Mouse (Mus musculus) liver, embryonic 14.5 days (tissue): ENCODE measurements at regions not wholly inside any gene's neighbourhood (a gene's known extent, or its start where the extent isn't known, plus 50 kb on each side); places are given as distances from the start of the nearest gene placed in this dataset. TPM values are rescaled to one million over a fixed set of nuclear protein-coding genes. Genes with fewer than 3 reads are reported as not detected.
A peak's percentile ranks its signal among the peaks of the same experiment; 100 is the strongest.

Experiments
- ATAC-seq: fragments of 200-750 bp; cut with Nextera tagmentation; 2 replicates; pipeline ENCODE4 v1.8.0; 2017; ENCODE audit warnings: moderate number of reproducible peaks, mild to moderate bottlenecking, moderate library complexity; ENCODE audit not compliant: insufficient read depth
- DNase-seq, 3 experiments: peaks; one replicate each; pipeline ENCODE4 v3.0.0-alpha.2; 2012 to 2013; ENCODE audit warnings: low read depth in 3 of 3, low spot score in 3 of 3
- H3K27ac ChIP-seq: fragments of 300-500 bp; sonication (generic); 2 replicates; pipeline ENCODE4 v1.5.1; 2014; ENCODE audit warnings: moderate library complexity, mild to moderate bottlenecking, control low read depth, inconsistent platforms
- H3K27me3 ChIP-seq: fragments of 300-500 bp; sonication (generic); 2 replicates; pipeline ENCODE4 v1.6.1; 2014; ENCODE audit warnings: mild to moderate bottlenecking, low read length, moderate library complexity; ENCODE audit not compliant: control insufficient read depth, insufficient read depth
- H3K36me3 ChIP-seq: fragments of 300-500 bp; sonication (generic); replicated peaks from 2 replicates; pipeline ENCODE4 v1.6.1; 2014; ENCODE audit warnings: low read depth; ENCODE audit not compliant: control insufficient read depth, insufficient read depth
- H3K4me1 ChIP-seq, 2 experiments: fragments of 200-500 bp in 1 of 2; fragments of 300-500 bp in 1 of 2; sonication (generic) in 1 of 2; replicated peaks; 2 replicates each; pipeline ENCODE4 v1.6.1; 2012 to 2014; ENCODE audit warnings: antibody characterized with exemption in 1 of 2, inconsistent platforms in 1 of 2, low read length in 1 of 2; ENCODE audit not compliant: control insufficient read depth in 2 of 2, insufficient read depth in 2 of 2
- H3K4me2 ChIP-seq: fragments of 300-500 bp; sonication (generic); 2 replicates; pipeline ENCODE4 v1.6.1; 2014; ENCODE audit warnings: low read depth, mild to moderate bottlenecking, control low read depth, moderate library complexity
- H3K4me3 ChIP-seq, 2 experiments: fragments of 200-500 bp in 1 of 2; fragments of 300-500 bp in 1 of 2; sonication (generic) in 1 of 2; 2 replicates each; pipeline ENCODE4 v1.5.1; 2012 to 2014; ENCODE audit warnings: low read depth in 2 of 2, low read length in 2 of 2, mild to moderate bottlenecking in 2 of 2, control low read depth in 1 of 2, inconsistent platforms in 1 of 2, moderate library complexity in 1 of 2; ENCODE audit not compliant: insufficient read depth in 1 of 2
- H3K9ac ChIP-seq: fragments of 300-500 bp; sonication (generic); replicated peaks from 2 replicates; pipeline ENCODE4 v1.6.1; 2014; ENCODE audit warnings: mild to moderate bottlenecking, control low read depth, moderate library complexity
- H3K9me3 ChIP-seq: fragments of 300-500 bp; sonication (generic); 2 replicates; pipeline ENCODE4 v1.6.1; 2016; ENCODE audit warnings: low read length, mixed read lengths; ENCODE audit not compliant: control insufficient read depth
- CTCF ChIP-seq: IDR thresholded peaks from 2 replicates; pipeline ENCODE4 v1.5.1; 2016; ENCODE audit warnings: antibody characterized with exemption, low read depth, control low read depth
- EP300 ChIP-seq: IDR thresholded peaks from 2 replicates; pipeline ENCODE4 v1.6.1; 2016; ENCODE audit warnings: antibody characterized with exemption, low read depth
- WGBS: fragments of 180-500 bp; shearing (Covaris S2); extraction: QIAGEN DNeasy Blood & Tissue Kit; methylation state at CpG from one replicate; pipeline ENCODE4 v1.1.7; 2014; ENCODE audit not compliant: insufficient replicate concordance; 5-methylcytosine and 5-hydroxymethylcytosine counted together
- microRNA-seq: library from miRNA; unstranded; fragments of <30 nt; microRNA quantifications from one replicate; pipeline ENCODE4, GENCODE M21; 2016

DNA sequence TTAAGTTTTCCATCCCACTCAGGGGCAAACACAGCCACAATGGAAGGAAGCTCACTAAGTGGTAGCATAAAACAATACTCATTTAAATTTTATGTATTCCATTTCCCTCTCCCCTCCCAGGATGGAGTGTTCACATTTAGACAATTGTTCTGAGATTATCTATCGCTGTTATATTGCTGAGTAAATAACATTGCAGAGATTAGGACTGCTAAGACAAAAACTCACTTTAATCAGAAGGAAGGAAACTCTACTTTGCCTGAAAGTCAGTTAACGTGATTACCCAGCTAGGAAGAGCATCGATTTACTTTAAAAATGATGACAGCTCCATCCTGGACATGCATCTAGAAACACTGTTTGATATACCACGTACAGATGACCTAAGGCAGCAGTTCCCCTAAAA, 51.1 kb upstream of the Dab2 start:
- Histone ChIP-seq H3K36me3 (no peaks in the 10 kb centered on the region), H3K9ac (no peak overlapping the region), H3K27me3 (no peaks in the 10 kb centered on the region), H3K4me1 (no peaks in the 10 kb centered on the region), H3K27ac (no peak overlapping the region), H3K9me3 (no peaks in the 10 kb centered on the region), H3K4me3 (no peak overlapping the region), H3K4me2 (no peak overlapping the region)
- TF ChIP-seq CTCF (no peak), EP300 (no peak)
- ATAC-seq (0 out of 2 replicates have a peak, but pooled peaks have one; percentile 8), DNase-seq (no peak)
- WGBS = 39% methylated on average over 4 of the region's 4 CpGs

Small RNAs in the stretch of these regions (microRNA-seq; reads per million reads assigned to microRNA genes)
- gene Gm27760 = not detected
